Mouse (Mus musculus): ENCODE data around the gene Ankrd13c. TPM values are rescaled to one million over a fixed set of nuclear protein-coding genes. Genes with fewer than 3 reads are reported as not detected.

The Ankrd13c gene
- total RNA-seq, 1 experiment = 33.7 TPM

GRCm38 (mm10) chr3:158032106-158032505 lies 85.1 kb downstream of the Ankrd13c start:
- TF ChIP-seq ZC3H11A (IDR thresholded peaks at IDR 0.05; ENCODE audit: borderline replicate concordance, low read depth, low read length) (no peak), HCFC1 (IDR thresholded peaks at IDR 0.05; ENCODE audit: borderline replicate concordance, insufficient read depth, low read length) (no peak), MAFK (IDR thresholded peaks at IDR 0.05; ENCODE audit: insufficient read depth, low read depth, low read length) (no peak), CHD2 (IDR thresholded peaks at IDR 0.05; ENCODE audit: low read depth, low read length) (no peak), ZNF384 (IDR thresholded peaks at IDR 0.05; ENCODE audit: low read depth, low read length) (no peak)
- no peak overlapping the region; the same call in 1 of the 2 replicates for H3K9ac ChIP-seq (ENCODE audit: insufficient read depth, low read depth, low read length, poor library complexity, severe bottlenecking)

GRCm38 (mm10) chr3:158035866-158036265 lies 88.8 kb downstream of the Ankrd13c start:
- Histone ChIP-seq H3K36me3 (ENCODE audit: control insufficient read depth, insufficient read depth, low read length, poor library complexity, severe bottlenecking) (no peaks in the 10 kb centered on the region; the same call in 1 of the 2 replicates), H3K27ac (ENCODE audit: insufficient read depth, low read depth, low read length, poor library complexity, severe bottlenecking) (peak overlapping the region; percentile 70; the same call in 1 of the 2 replicates), H3K9ac (ENCODE audit: insufficient read depth, low read depth, low read length, poor library complexity, severe bottlenecking) (peak overlapping the region; percentile 96), H3K4me1 (ENCODE audit: control insufficient read depth in 2 of 2, insufficient read depth in 2 of 2, low read length in 2 of 2, poor library complexity in 1 of 2) (peaks cover 0 to 5% of the 10 kb centered on the region in 2 experiments; a peak in 1 of 4 replicates), H3K9me3 (ENCODE audit: control insufficient read depth, insufficient read depth, low read depth, low read length) (no peaks in the 10 kb centered on the region), H3K4me3 (ENCODE audit: insufficient read depth in 1 of 2, low read depth in 1 of 2, low read length in 2 of 2, poor library complexity in 1 of 2, severe bottlenecking in 1 of 2) (peak overlapping the region; percentile 90 to 93)
- TF ChIP-seq CHD2 (IDR thresholded peaks at IDR 0.05; ENCODE audit: low read depth, low read length) = no peak
- TF ChIP-seq ZNF384 (IDR thresholded peaks at IDR 0.05; ENCODE audit: low read depth, low read length) = no peak
- no peak for TF ChIP-seq HCFC1 (IDR thresholded peaks at IDR 0.05; ENCODE audit: borderline replicate concordance, insufficient read depth, low read length)
- TF ChIP-seq ZC3H11A (IDR thresholded peaks at IDR 0.05; ENCODE audit: borderline replicate concordance, low read depth, low read length) = no peak
- TF ChIP-seq MAFK (IDR thresholded peaks at IDR 0.05; ENCODE audit: insufficient read depth, low read depth, low read length) = no peak
- in situ Hi-C loops (cut with MboI; ENCODE audit: low sequenced_read_pairs in 2 of 2, unreplicated experiment in 2 of 2) = loop anchor here in 1 of 2 experiments (5.0 kb wide), 1 partner anchor 84 kb away; no protein-coding TSS in a partner anchor
- no peak for DNase-seq (ENCODE audit: low read depth, low spot score)

More at GRCm38 (mm10) chr3:158032106-158032505, 85.1 kb downstream of the Ankrd13c start:
- peaks cover 0 to 2% of the 10 kb centered on the region in 2 experiments; a peak in 1 of 4 replicates for H3K4me1 ChIP-seq (ENCODE audit: control insufficient read depth in 2 of 2, insufficient read depth in 2 of 2, low read length in 2 of 2, poor library complexity in 1 of 2)
- peak overlapping the region; percentile 91; the same call in 1 of the 2 replicates for H3K27ac ChIP-seq (ENCODE audit: insufficient read depth, low read depth, low read length, poor library complexity, severe bottlenecking)
- in situ Hi-C loops (cut with MboI; ENCODE audit: low sequenced_read_pairs in 2 of 2, unreplicated experiment in 2 of 2) = no loop called here
- H3K36me3 ChIP-seq (ENCODE audit: control insufficient read depth, insufficient read depth, low read length, poor library complexity, severe bottlenecking) = no peaks in the 10 kb centered on the region; the same call in 1 of the 2 replicates
- no peaks in the 10 kb centered on the region for H3K9me3 ChIP-seq (ENCODE audit: control insufficient read depth, insufficient read depth, low read depth, low read length)
- peak overlapping the region; percentile 86 to 91 for H3K4me3 ChIP-seq (ENCODE audit: insufficient read depth in 1 of 2, low read depth in 1 of 2, low read length in 2 of 2, poor library complexity in 1 of 2, severe bottlenecking in 1 of 2)
- no peak for DNase-seq (ENCODE audit: low read depth, low spot score)

- peak within 1 kb of the TSS; percentile 70 for H3K27ac ChIP-seq (ENCODE audit: insufficient read depth, low read depth, low read length, poor library complexity, severe bottlenecking)
- no peaks in the 10 kb centered on the region for H3K9me3 ChIP-seq (ENCODE audit: control insufficient read depth, insufficient read depth, low read depth, low read length)
- peaks cover 0 to 5% of the 10 kb centered on the region in 2 experiments; a peak in 1 of 4 replicates for H3K4me1 ChIP-seq (ENCODE audit: control insufficient read depth in 2 of 2, insufficient read depth in 2 of 2, low read length in 2 of 2, poor library complexity in 1 of 2)
- peak; percentile 92 for DNase-seq (ENCODE audit: low read depth, low spot score)
- H3K4me3 ChIP-seq (ENCODE audit: insufficient read depth in 1 of 2, low read depth in 1 of 2, low read length in 2 of 2, poor library complexity in 1 of 2, severe bottlenecking in 1 of 2) = peak within 1 kb of the TSS; percentile 90 to 93
- no peaks in the 10 kb centered on the region; the same call in 1 of the 2 replicates for H3K36me3 ChIP-seq (ENCODE audit: control insufficient read depth, insufficient read depth, low read length, poor library complexity, severe bottlenecking)
- in situ Hi-C loops (cut with MboI; ENCODE audit: low sequenced_read_pairs in 2 of 2, unreplicated experiment in 2 of 2) = loop anchor here in 1 of 2 experiments (5.0 kb wide), 1 partner anchor 84 kb away; no protein-coding TSS in a partner anchor
- peak within 1 kb of the TSS; percentile 96 for H3K9ac ChIP-seq (ENCODE audit: insufficient read depth, low read depth, low read length, poor library complexity, severe bottlenecking)
- peak; percentile 62; the same call in 1 of the 2 replicates for TF ChIP-seq HCFC1 (IDR thresholded peaks at IDR 0.05; ENCODE audit: borderline replicate concordance, insufficient read depth, low read length)
- no peak for TF ChIP-seq ZC3H11A (IDR thresholded peaks at IDR 0.05; ENCODE audit: borderline replicate concordance, low read depth, low read length)
These were observed 89.4 kb downstream of the Ankrd13c start, which contains the start of the genes Srsf11 and Lrrc40 for GRCm38 (mm10) chr3:158036329-158036988. Gene Srsf11, minus strand, starts transcription at chr3:158036639. Gene Lrrc40, plus strand, starts transcription at chr3:158036662.

GRCm38 (mm10) chr3:158038106-158038505 lies 91.1 kb downstream of the Ankrd13c start:
- H3K9me3 ChIP-seq (ENCODE audit: control insufficient read depth, insufficient read depth, low read depth, low read length) = no peaks in the 10 kb centered on the region
- DNase-seq (ENCODE audit: low read depth, low spot score) = no peak
- no peak overlapping the region for H3K27ac ChIP-seq (ENCODE audit: insufficient read depth, low read depth, low read length, poor library complexity, severe bottlenecking)
- H3K36me3 ChIP-seq (ENCODE audit: control insufficient read depth, insufficient read depth, low read length, poor library complexity, severe bottlenecking) = no peaks in the 10 kb centered on the region; the same call in 1 of the 2 replicates
- in situ Hi-C loops (cut with MboI; ENCODE audit: low sequenced_read_pairs in 2 of 2, unreplicated experiment in 2 of 2) = loop anchor here in 1 of 2 experiments (5.0 kb wide), 1 partner anchor 86 kb away; no protein-coding TSS in a partner anchor
- no peak overlapping the region for H3K9ac ChIP-seq (ENCODE audit: insufficient read depth, low read depth, low read length, poor library complexity, severe bottlenecking)
- peaks cover 0 to 3% of the 10 kb centered on the region in 2 experiments; a peak in 1 of 4 replicates for H3K4me1 ChIP-seq (ENCODE audit: control insufficient read depth in 2 of 2, insufficient read depth in 2 of 2, low read length in 2 of 2, poor library complexity in 1 of 2)
- no peak overlapping the region for H3K4me3 ChIP-seq (ENCODE audit: insufficient read depth in 1 of 2, low read depth in 1 of 2, low read length in 2 of 2, poor library complexity in 1 of 2, severe bottlenecking in 1 of 2)
- peak; percentile 61; the same call in 1 of the 2 replicates for TF ChIP-seq ZNF384 (IDR thresholded peaks at IDR 0.05; ENCODE audit: low read depth, low read length)
- no peak for TF ChIP-seq MAFK (IDR thresholded peaks at IDR 0.05; ENCODE audit: insufficient read depth, low read depth, low read length)

Data from ES-E14 (cell line).